Mouse (Mus musculus): ENCODE data around the gene A630023A22Rik. TPM values are rescaled to one million over a fixed set of nuclear protein-coding genes. Genes with fewer than 3 reads are reported as not detected.
A peak's percentile ranks its signal among the peaks of the same experiment; 100 is the strongest.

The A630023A22Rik gene
- not detected in 2 replicates for polyA plus RNA-seq (2016; fragmentation: Nextera tagmentation; extraction: Ambion mirVana)

DNA sequence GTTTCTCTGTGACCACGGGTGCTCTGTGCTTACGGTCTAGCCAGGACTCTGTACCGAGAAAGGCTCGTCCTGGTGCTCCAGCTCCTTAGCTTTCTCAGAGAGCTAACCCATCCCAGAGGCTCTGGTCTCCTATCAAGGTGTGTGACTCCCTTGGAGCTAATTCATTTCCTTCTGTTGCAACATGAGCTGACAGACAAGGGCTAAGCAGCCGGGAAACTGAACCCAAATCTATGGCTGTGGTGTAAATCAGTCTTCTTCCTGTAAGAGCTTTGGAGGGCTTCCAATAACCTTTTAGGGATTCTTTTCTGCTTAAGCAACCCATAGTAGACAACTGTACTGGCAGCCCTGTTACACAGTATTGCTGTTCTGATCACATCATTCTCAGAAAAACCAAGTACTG is at the start of gene A630023A22Rik:
A630023A22Rik (minus strand) TSS at position 154 of the 400 bp plus-strand sequence.
- H3K27me3 ChIP-seq = no peaks in the 10 kb centered on the region
- no peak within 1 kb of the TSS for H3K4me3 ChIP-seq (replicated peaks)
- no peak within 1 kb of the TSS for H3K9ac ChIP-seq (replicated peaks)
- 67% methylated on average over 5 of the region's 5 CpGs for WGBS
- H3K36me3 ChIP-seq = no peaks in the 10 kb centered on the region
- no peaks in the 10 kb centered on the region for H3K9me3 ChIP-seq
- no peak within 1 kb of the TSS for H3K4me2 ChIP-seq
- peaks cover 5% of the 10 kb centered on the region; the same call in 1 of the 2 replicates for H3K4me1 ChIP-seq (replicated peaks)
- H3K27ac ChIP-seq = no peak within 1 kb of the TSS
- no peak for ATAC-seq (ENCODE audit: insufficient number of reproducible peaks, insufficient read depth, low FRiP score, low TSS enrichment, low read depth)

- H3K27ac ChIP-seq = no peak within 1 kb of the TSS
- H3K27me3 ChIP-seq = peaks cover 22% of the 10 kb centered on the region; the same call in 1 of the 2 replicates
- WGBS = 16% methylated on average over 16 of the region's 16 CpGs
- peak within 1 kb of the TSS; percentile 40 for H3K4me2 ChIP-seq
- no peak within 1 kb of the TSS for H3K9ac ChIP-seq (replicated peaks)
- no peaks in the 10 kb centered on the region for H3K36me3 ChIP-seq
- no peak within 1 kb of the TSS for H3K4me3 ChIP-seq (replicated peaks)
- no peaks in the 10 kb centered on the region for H3K9me3 ChIP-seq
- H3K4me1 ChIP-seq (replicated peaks) = peaks cover 11% of the 10 kb centered on the region
- ATAC-seq (ENCODE audit: insufficient number of reproducible peaks, insufficient read depth, low FRiP score, low TSS enrichment, low read depth) = no peak
Measured at GRCm38 (mm10) chr14:34152342-34152741, 49.8 kb upstream of the A630023A22Rik start, which contains the start of gene Npy4r. Gene Npy4r (minus strand): TSS chr14:34152489.

- WGBS = 93% methylated on average over 10 of the region's 10 CpGs
- Histone ChIP-seq H3K4me2 (no peak overlapping the region), H3K27ac (no peak overlapping the region), H3K9ac (replicated peaks) (no peak overlapping the region), H3K4me3 (replicated peaks) (no peak overlapping the region), H3K9me3 (no peaks in the 10 kb centered on the region), H3K4me1 (replicated peaks) (no peaks in the 10 kb centered on the region), H3K27me3 (no peaks in the 10 kb centered on the region), H3K36me3 (no peaks in the 10 kb centered on the region)
- no peak for ATAC-seq (ENCODE audit: insufficient number of reproducible peaks, insufficient read depth, low FRiP score, low TSS enrichment, low read depth)
Measured at GRCm38 (mm10) chr14:34142915-34143314, 40.4 kb upstream of the A630023A22Rik start.

DNA sequence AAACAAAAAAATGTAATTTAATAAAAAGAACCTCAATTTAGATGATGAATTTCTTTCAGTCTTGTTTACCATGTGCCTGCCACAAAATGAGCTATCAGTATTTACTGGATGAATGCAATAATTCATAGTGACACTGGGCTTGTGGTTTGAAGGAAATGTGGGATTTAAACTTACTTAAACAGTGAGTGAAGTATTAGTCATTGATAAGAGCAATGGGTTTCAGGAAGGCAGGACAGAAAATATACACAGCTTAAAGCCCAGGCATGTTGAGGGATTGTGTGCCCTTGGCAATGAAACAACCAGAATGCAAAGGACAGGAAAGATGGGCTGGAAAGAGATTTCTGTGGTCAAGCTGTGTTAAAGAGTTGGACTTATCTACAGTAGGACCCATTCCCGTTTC is 39.8 kb upstream of the A630023A22Rik start:
- no peak for ATAC-seq (ENCODE audit: insufficient number of reproducible peaks, insufficient read depth, low FRiP score, low TSS enrichment, low read depth)
- H3K4me1 ChIP-seq (replicated peaks) = no peaks in the 10 kb centered on the region
- H3K9me3 ChIP-seq = no peaks in the 10 kb centered on the region
- no peak overlapping the region for H3K4me3 ChIP-seq (replicated peaks)
- no peak overlapping the region for H3K27ac ChIP-seq
- no peak overlapping the region for H3K9ac ChIP-seq (replicated peaks)
- H3K4me2 ChIP-seq = no peak overlapping the region
- 74% methylated on average over 1 of the region's 1 CpGs for WGBS
- H3K27me3 ChIP-seq = no peaks in the 10 kb centered on the region
- H3K36me3 ChIP-seq = no peaks in the 10 kb centered on the region

- no peak overlapping the region for H3K9ac ChIP-seq (replicated peaks)
- no peak overlapping the region for H3K4me3 ChIP-seq (replicated peaks)
- H3K27ac ChIP-seq = no peak overlapping the region
- no peaks in the 10 kb centered on the region for H3K27me3 ChIP-seq
- H3K36me3 ChIP-seq = no peaks in the 10 kb centered on the region
- no peaks in the 10 kb centered on the region for H3K4me1 ChIP-seq (replicated peaks)
- H3K4me2 ChIP-seq = no peak overlapping the region
- 91% methylated on average over 15 of the region's 15 CpGs for WGBS
- H3K9me3 ChIP-seq = no peaks in the 10 kb centered on the region
- ATAC-seq (ENCODE audit: insufficient number of reproducible peaks, insufficient read depth, low FRiP score, low TSS enrichment, low read depth) = no peak
Measured at GRCm38 (mm10) chr14:34139671-34140664, 37.4 kb upstream of the A630023A22Rik start.

GRCm38 (mm10) chr14:34135391-34135790 is 32.8 kb upstream of the A630023A22Rik start:
- no peak for ATAC-seq (ENCODE audit: insufficient number of reproducible peaks, insufficient read depth, low FRiP score, low TSS enrichment, low read depth)
- no peaks in the 10 kb centered on the region for H3K4me1 ChIP-seq (replicated peaks)
- H3K36me3 ChIP-seq = no peaks in the 10 kb centered on the region

GRCm38 (mm10) chr14:34131216-34131615 is 28.7 kb upstream of the A630023A22Rik start:
- ATAC-seq (ENCODE audit: insufficient number of reproducible peaks, insufficient read depth, low FRiP score, low TSS enrichment, low read depth) = no peak

More at GRCm38 (mm10) chr14:34135391-34135790, 32.8 kb upstream of the A630023A22Rik start:
- no peak overlapping the region for H3K9ac ChIP-seq (replicated peaks)
- no peak overlapping the region for H3K27ac ChIP-seq
- no peaks in the 10 kb centered on the region for H3K9me3 ChIP-seq
- 0 out of 2 replicates have a peak, but pooled peaks cover 5% of the 10 kb centered on the region for H3K27me3 ChIP-seq
- H3K4me2 ChIP-seq = no peak overlapping the region
- H3K4me3 ChIP-seq (replicated peaks) = no peak overlapping the region

GRCm38 (mm10) chr14:34121691-34122090 is 19.1 kb upstream of the A630023A22Rik start:
- Histone ChIP-seq H3K9ac (replicated peaks) (no peak overlapping the region), H3K4me2 (no peak overlapping the region), H3K9me3 (no peaks in the 10 kb centered on the region), H3K27ac (no peak overlapping the region), H3K36me3 (no peaks in the 10 kb centered on the region), H3K27me3 (no peaks in the 10 kb centered on the region), H3K4me1 (replicated peaks) (no peaks in the 10 kb centered on the region), H3K4me3 (replicated peaks) (no peak overlapping the region)
- 94% methylated on average over 4 of the region's 4 CpGs for WGBS
- no peak for ATAC-seq (ENCODE audit: insufficient number of reproducible peaks, insufficient read depth, low FRiP score, low TSS enrichment, low read depth)

More at GRCm38 (mm10) chr14:34131216-34131615, 28.7 kb upstream of the A630023A22Rik start:
- H3K9me3 ChIP-seq = no peaks in the 10 kb centered on the region
- H3K9ac ChIP-seq (replicated peaks) = no peak overlapping the region
- WGBS = 61% methylated on average over 6 of the region's 6 CpGs
- no peaks in the 10 kb centered on the region for H3K36me3 ChIP-seq
- H3K27ac ChIP-seq = no peak overlapping the region
- no peak overlapping the region for H3K4me2 ChIP-seq
- peaks cover 3% of the 10 kb centered on the region; the same call in 1 of the 2 replicates for H3K4me1 ChIP-seq (replicated peaks)
- H3K27me3 ChIP-seq = 0 out of 2 replicates have a peak, but pooled peaks cover 5% of the 10 kb centered on the region
- H3K4me3 ChIP-seq (replicated peaks) = no peak overlapping the region

GRCm38 (mm10) chr14:34120923-34121351 is 18.4 kb upstream of the A630023A22Rik start:
- Histone ChIP-seq H3K36me3 (no peaks in the 10 kb centered on the region), H3K27me3 (no peaks in the 10 kb centered on the region), H3K9me3 (no peaks in the 10 kb centered on the region), H3K4me1 (replicated peaks) (no peaks in the 10 kb centered on the region), H3K9ac (replicated peaks) (no peak overlapping the region), H3K27ac (no peak overlapping the region), H3K4me3 (replicated peaks) (no peak overlapping the region), H3K4me2 (no peak overlapping the region)
- ATAC-seq (ENCODE audit: insufficient number of reproducible peaks, insufficient read depth, low FRiP score, low TSS enrichment, low read depth) = no peak
- WGBS = 81% methylated on average over 3 of the region's 3 CpGs

DNA sequence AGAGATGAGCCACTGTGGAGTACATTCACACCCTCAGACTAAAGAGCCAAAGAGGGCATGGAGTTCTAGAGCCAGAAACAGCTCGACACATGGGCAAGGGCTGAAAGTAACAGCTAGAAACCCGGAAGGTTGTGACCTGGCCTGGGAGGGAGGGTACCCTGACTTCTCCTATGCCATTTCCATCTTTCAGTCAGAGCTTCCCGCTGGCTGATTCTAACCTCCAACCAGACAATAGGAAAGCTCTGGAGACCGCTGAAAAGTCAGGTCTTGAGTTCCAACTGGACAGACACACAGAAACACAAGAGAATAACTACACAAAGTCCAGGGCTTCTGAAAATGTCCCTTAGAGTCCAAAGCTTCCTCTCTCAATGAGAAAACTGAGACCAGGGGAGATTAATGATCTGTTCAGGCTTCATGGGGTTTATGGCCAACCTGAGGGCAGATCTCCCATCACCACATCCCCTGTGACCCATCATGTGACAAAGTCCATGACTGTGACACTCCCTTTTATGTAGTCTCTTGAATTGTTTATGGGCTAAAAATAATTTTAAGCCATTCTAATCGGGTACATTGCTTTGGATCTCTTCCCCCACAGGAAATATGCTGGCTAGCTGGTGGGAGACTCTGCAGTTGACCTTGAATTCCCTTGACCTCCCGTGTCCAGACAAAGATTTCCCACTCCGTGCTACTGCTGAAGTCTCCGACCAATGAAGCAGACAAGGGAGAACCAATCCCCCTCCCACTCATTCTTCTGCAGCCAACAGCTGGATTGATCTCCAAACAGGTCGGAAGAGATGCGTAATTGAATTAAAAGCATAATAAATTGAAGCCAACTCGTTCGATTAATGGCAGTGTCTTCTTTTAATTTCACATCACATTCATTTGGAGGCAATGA is 17.7 kb upstream of the A630023A22Rik start:
- Histone ChIP-seq H3K9ac (replicated peaks) (no peak overlapping the region), H3K4me2 (no peak overlapping the region), H3K27me3 (no peaks in the 10 kb centered on the region), H3K4me3 (replicated peaks) (no peak overlapping the region), H3K36me3 (no peaks in the 10 kb centered on the region), H3K9me3 (no peaks in the 10 kb centered on the region), H3K4me1 (replicated peaks) (no peaks in the 10 kb centered on the region), H3K27ac (no peak overlapping the region)
- no peak for ATAC-seq (ENCODE audit: insufficient number of reproducible peaks, insufficient read depth, low FRiP score, low TSS enrichment, low read depth)
- WGBS = 77% methylated on average over 12 of the region's 12 CpGs

Data from limb, embryonic 12.5 days (tissue).